ENCODE assay signal across 9 mouse cellular contexts in the genomic region with DNA sequence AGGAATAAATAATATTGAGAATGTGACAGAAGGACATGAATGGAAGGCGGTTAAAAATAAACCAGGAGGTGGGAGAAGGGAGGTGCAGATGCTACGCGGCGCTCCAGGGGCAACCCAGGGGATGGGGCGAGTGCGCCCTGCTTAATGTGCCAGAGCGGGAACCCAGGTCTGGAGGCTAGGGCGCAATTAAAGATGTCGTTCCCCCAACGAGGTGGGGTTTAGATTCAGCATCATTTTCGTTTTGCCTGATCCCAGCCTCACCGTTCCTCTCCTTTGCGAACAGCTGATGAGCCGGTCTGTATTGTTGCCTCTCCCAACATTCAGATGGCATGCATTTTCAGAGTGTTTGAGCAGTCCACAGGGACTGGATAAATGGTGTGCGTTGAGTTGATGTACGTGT. TPM values are rescaled to one million over a fixed set of nuclear protein-coding genes. Genes with fewer than 3 reads are reported as not detected.
A peak's percentile ranks its signal among the peaks of the same experiment; 100 is the strongest.
DNase-seq lines count a peak whose midpoint lies in the region; ATAC-seq lines count a peak whose summit lies in the region.
"Had no signal": no experiment of that assay in that cellular context is flagged by ENCODE, and none has a peak within 500 bp of the region (broad histone marks: within the 10 kb centered on the region; RNA-seq: fewer than 3 reads in every experiment).

No protein-coding gene starts in this region.

- no peak for DNase-seq in kidney, postnatal 14 days
- peak; percentile 11 for DNase-seq in embryo, embryonic 10 days (ENCODE audit: low spot score)
- DNase-seq in heart, postnatal 10 days, result peak; percentile 23 to 25
- peak; percentile 30 for DNase-seq in midbrain, embryonic 10.5 days (ENCODE audit: low spot score)
- DNase-seq in adrenal gland, adult 8-10 months, result no peak
- no peak for DNase-seq in yolk sac, embryonic 10.5 days (ENCODE audit: low spot score)

- no peaks in the 10 kb centered on the region for H3K36me3 ChIP-seq in kidney, embryonic 15.5 days
- no peaks in the 10 kb centered on the region for H3K36me3 ChIP-seq in midbrain, embryonic 10.5 days

- no peak overlapping the region for H3K27ac ChIP-seq in kidney, embryonic 15.5 days
- no peak overlapping the region for H3K27ac ChIP-seq in midbrain, embryonic 10.5 days (replicated peaks)

- H3K9ac ChIP-seq in kidney, embryonic 15.5 days, result no peak overlapping the region

- H3K9me3 ChIP-seq in kidney, embryonic 15.5 days (replicated peaks), result no peaks in the 10 kb centered on the region
- H3K9me3 ChIP-seq in midbrain, embryonic 10.5 days (replicated peaks), result no peaks in the 10 kb centered on the region

- peaks cover 45% of the 10 kb centered on the region for H3K27me3 ChIP-seq in kidney, embryonic 15.5 days
- H3K27me3 ChIP-seq in midbrain, embryonic 10.5 days (ENCODE audit: low read depth, poor library complexity, severe bottlenecking), result peaks cover 33% of the 10 kb centered on the region

- H3K4me1 ChIP-seq in kidney, embryonic 15.5 days, result peaks cover 11% of the 10 kb centered on the region
- H3K4me1 ChIP-seq in midbrain, embryonic 10.5 days, result peaks cover 16% of the 10 kb centered on the region

- WGBS in kidney, embryonic 15.5 days, result 2% methylated on average over 16 of the region's 16 CpGs
- 3% methylated on average over 16 of the region's 16 CpGs for WGBS in midbrain, embryonic 10.5 days

- H3K4me2 ChIP-seq in kidney, embryonic 15.5 days, result peak overlapping the region; percentile 80

- intact Hi-C loops in heart, postnatal 10 days (cut with DNase I), result no loop called here

- no peak for ATAC-seq in kidney, embryonic 15.5 days (replicated peaks; ENCODE audit: low FRiP score)
- no peak for ATAC-seq in monocyte, adult 5-6 weeks (replicated peaks; ENCODE audit: insufficient number of reproducible peaks, low FRiP score, low TSS enrichment, poor library complexity, severe bottlenecking)

- H3K4me3 ChIP-seq in kidney, embryonic 15.5 days (replicated peaks), result peak overlapping the region; percentile 44
- H3K4me3 ChIP-seq in midbrain, embryonic 10.5 days, result peak overlapping the region; percentile 63

RNA-seq across cellular contexts. Expression of a gene that starts 0.7 kb away (rescaled TPM):
- 0.06 and 0.09 TPM in 2 replicates for polyA plus RNA-seq in kidney, embryonic 15.5 days (2015; fragmentation: Nextera tagmentation; extraction: Ambion mirVana)
- 1 to 10 TPM; 3.4 to 9.0 TPM for total RNA-seq in heart, postnatal 10 days (2021)
- 0.20 and 0.39 TPM in 2 replicates for polyA plus RNA-seq in midbrain, embryonic 10.5 days (2016; fragmentation: Nextera tagmentation; extraction: Ambion mirVana)
- 0.10 TPM in 1 of 3 replicates, not detected in the others for total RNA-seq in monocyte, adult 5-6 weeks (2017)
- under 1 TPM; 0.31 to 0.83 (median 0.56) TPM for total RNA-seq in adrenal gland, adult 8-10 months (2022)
- polyA plus RNA-seq: gonadal fat pad, adult 2 months had no signal

Comparison
In these comparisons a context has a peak if more than half of its experiments do, and no peak if none do; other contexts are left out.
1. DNase-seq: peak in embryo, embryonic 10 days (single experiment), heart, postnatal 10 days (2 of 2) and midbrain, embryonic 10.5 days (single experiment); none in kidney, postnatal 14 days (single experiment), adrenal gland, adult 8-10 months (single experiment) and yolk sac, embryonic 10.5 days (single experiment).